8 mouse cellular contexts compared by ENCODE assay signal in genomic region chr19:11966201-11966636, GRCm38 (mm10). TPM values are rescaled to one million over a fixed set of nuclear protein-coding genes. Genes with fewer than 3 reads are reported as not detected.
DNase-seq lines count a peak whose midpoint lies in the region; ATAC-seq lines count a peak whose summit lies in the region.

No protein-coding gene starts in this region.

- ATAC-seq in erythroblast, adult 5-6 weeks (replicated peaks; ENCODE audit: low FRiP score, poor library complexity, severe bottlenecking): no peak
- ATAC-seq in limb, embryonic 12.5 days (ENCODE audit: insufficient number of reproducible peaks, insufficient read depth, low FRiP score, low TSS enrichment, low read depth): 0 out of 2 replicates have a peak, but pooled peaks have one; percentile 0
- ATAC-seq in midbrain, embryonic 15.5 days (replicated peaks): peak; percentile 15

- intact Hi-C loops in gastrocnemius, postnatal 36 days (cut with DNase I): loop anchor here (5.0 kb wide), 1 partner anchor 41 kb away; no protein-coding TSS in a partner anchor

- H3K9me3 ChIP-seq in erythroblast, embryonic 14.5 days (ENCODE audit: control insufficient read depth, low read length): peaks cover 4% of the 10 kb centered on the region; the same call in 1 of the 2 replicates
- H3K9me3 ChIP-seq in limb, embryonic 12.5 days: peaks cover 4% of the 10 kb centered on the region; the same call in 1 of the 2 replicates
- H3K9me3 ChIP-seq in midbrain, embryonic 15.5 days: no peaks in the 10 kb centered on the region

- peak overlapping the region; percentile 95 for H3K4me2 ChIP-seq in limb, embryonic 12.5 days
- peak overlapping the region; percentile 82 for H3K4me2 ChIP-seq in midbrain, embryonic 15.5 days

- peak overlapping the region; percentile 73 for H3K9ac ChIP-seq in limb, embryonic 12.5 days (replicated peaks)
- peak overlapping the region; percentile 64 for H3K9ac ChIP-seq in midbrain, embryonic 15.5 days

- peaks cover 3% of the 10 kb centered on the region for H3K27me3 ChIP-seq in erythroblast, embryonic 14.5 days (ENCODE audit: control insufficient read depth)
- H3K27me3 ChIP-seq in limb, embryonic 12.5 days: no peaks in the 10 kb centered on the region
- H3K27me3 ChIP-seq in midbrain, embryonic 15.5 days (replicated peaks): no peaks in the 10 kb centered on the region

- no peak overlapping the region for H3K27ac ChIP-seq in limb, embryonic 12.5 days
- H3K27ac ChIP-seq in midbrain, embryonic 15.5 days: peak overlapping the region; percentile 85

- H3K4me3 ChIP-seq in erythroblast, embryonic 14.5 days (replicated peaks): peak overlapping the region; percentile 85
- H3K4me3 ChIP-seq in limb, embryonic 12.5 days (replicated peaks): peak overlapping the region; percentile 79
- H3K4me3 ChIP-seq in midbrain, embryonic 15.5 days: peak overlapping the region; percentile 72

- WGBS in limb, embryonic 12.5 days: 2% methylated on average over 18 of the region's 18 CpGs
- under 1% methylated on average over 18 of the region's 18 CpGs for WGBS in midbrain, embryonic 15.5 days

- H3K36me3 ChIP-seq in erythroblast, embryonic 14.5 days (ENCODE audit: control insufficient read depth): peaks cover 36% of the 10 kb centered on the region
- H3K36me3 ChIP-seq in limb, embryonic 12.5 days: peaks cover 13% of the 10 kb centered on the region
- peaks cover 7% of the 10 kb centered on the region; the same call in 1 of the 2 replicates for H3K36me3 ChIP-seq in midbrain, embryonic 15.5 days (replicated peaks)

- peaks cover 38% of the 10 kb centered on the region for H3K4me1 ChIP-seq in erythroblast, embryonic 14.5 days (ENCODE audit: control insufficient read depth)
- H3K4me1 ChIP-seq in limb, embryonic 12.5 days (replicated peaks): peaks cover 27% of the 10 kb centered on the region
- H3K4me1 ChIP-seq in midbrain, embryonic 15.5 days: peaks cover 31% of the 10 kb centered on the region

- DNase-seq in embryo, embryonic 10 days (ENCODE audit: low spot score): peak; percentile 34
- DNase-seq in gastrocnemius, postnatal 36 days: peak; percentile 12 to 24
- peak; percentile 49 to 51 for DNase-seq in kidney, adult 8-10 months
- peak; percentile 51 to 68 for DNase-seq in spleen, postnatal 10 days (ENCODE audit: low spot score in 2 of 2)

RNA-seq across cellular contexts. Expression of gene Osbp, which starts 0.5 kb away (rescaled TPM):
- polyA plus RNA-seq in erythroblast, embryonic 14.5 days (2012): 0.53 and 0.59 TPM in 2 replicates
- total RNA-seq in erythroblast, adult 5-6 weeks (2015; ENCODE audit: low replicate concordance): 7.1 and 10.6 TPM in 2 replicates
- total RNA-seq in erythroblast, adult 5-6 weeks (2017; ENCODE audit: low replicate concordance): 12.7 and 14.8 TPM in 2 replicates
- 10 to 100 TPM; 57.0 to 60.8 TPM for total RNA-seq in gastrocnemius, postnatal 36 days (2021)
- 4.9 and 5.1 TPM in 2 replicates for polyA plus RNA-seq in limb, embryonic 12.5 days (2016; fragmentation: Nextera tagmentation; extraction: Ambion mirVana)
- 3.9 and 4.0 TPM in 2 replicates for polyA plus RNA-seq in midbrain, embryonic 15.5 days (2015; fragmentation: Nextera tagmentation; extraction: Ambion mirVana)

RNA-seq across cellular contexts. Expression of gene Patl1, which starts 54.0 kb away (rescaled TPM):
- 0.16 and 0.23 TPM in 2 replicates for polyA plus RNA-seq in erythroblast, embryonic 14.5 days (2012)
- 8.5 and 8.8 TPM in 2 replicates for total RNA-seq in erythroblast, adult 5-6 weeks (2015; ENCODE audit: low replicate concordance)
- 2.4 and 3.9 TPM in 2 replicates for total RNA-seq in erythroblast, adult 5-6 weeks (2017; ENCODE audit: low replicate concordance)
- total RNA-seq in gastrocnemius, postnatal 36 days (2021): 10 to 100 TPM; 19.2 to 23.8 TPM
- 17.8 and 20.2 TPM in 2 replicates for polyA plus RNA-seq in limb, embryonic 12.5 days (2016; fragmentation: Nextera tagmentation; extraction: Ambion mirVana)
- polyA plus RNA-seq in midbrain, embryonic 15.5 days (2015; fragmentation: Nextera tagmentation; extraction: Ambion mirVana): 17.5 and 19.1 TPM in 2 replicates

Comparison
In these comparisons a context has a peak if more than half of its experiments do, and no peak if none do; other contexts are left out.
1. RNA of gene Patl1, which starts 54.0 kb away (polyA plus RNA-seq): 17.5 to 19.1 TPM in midbrain, embryonic 15.5 days and 17.8 to 20.2 TPM in limb, embryonic 12.5 days; 0.16 to 0.23 TPM in erythroblast, embryonic 14.5 days; every median in the first group is over 10 times any median in the second.
2. Peak in every context shown above with its lines, with median percentiles within 50 percentile points of each other: H3K4me3 ChIP-seq and DNase-seq.